Mouse (Mus musculus) cerebellum, postnatal 4 days (tissue): ENCODE results near the gene Pfn1.

Experiments used
- DNase-seq, 2 experiments: peaks; one replicate each; pipeline ENCODE4 v3.0.0; 2022; ENCODE audit warnings: low spot score in 2 of 2, mixed read lengths in 1 of 2

Gene Pfn1

GRCm38 (mm10) chr11:70637764-70638163, 16.7 kb downstream of the Pfn1 start:
- DNase-seq, result no peak

GRCm38 (mm10) chr11:70635601-70636000, 18.8 kb downstream of the Pfn1 start:
- no peak for DNase-seq

DNA sequence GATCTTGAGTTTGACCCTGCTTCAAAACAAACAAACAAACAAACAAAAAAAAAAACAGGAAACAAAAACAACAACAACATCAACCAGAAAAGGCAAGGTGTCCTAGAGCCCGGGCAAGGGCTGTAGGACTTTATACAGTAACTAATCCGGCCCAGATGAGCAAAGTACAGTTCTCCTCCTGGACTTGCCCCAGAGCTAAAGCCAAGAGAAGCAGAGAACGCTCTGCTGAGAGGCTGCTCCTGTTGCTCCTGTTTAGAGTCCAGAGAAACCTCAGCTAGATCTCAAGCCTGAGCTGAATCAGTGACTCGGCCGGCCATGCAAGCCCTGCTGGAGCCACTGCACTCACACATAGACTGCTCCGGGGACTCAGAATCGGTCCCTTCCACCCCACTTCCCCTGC, 24.3 kb downstream of the Pfn1 start:
- no peak for DNase-seq

GRCm38 (mm10) chr11:70629557-70629956, 24.9 kb downstream of the Pfn1 start:
- no peak for DNase-seq

GRCm38 (mm10) chr11:70628431-70628830, 26.0 kb downstream of the Pfn1 start:
- DNase-seq, result no peak

- DNase-seq, result no peak
Observed at GRCm38 (mm10) chr11:70626877-70627276, 27.6 kb downstream of the Pfn1 start.

GRCm38 (mm10) chr11:70625473-70625872, 29.0 kb downstream of the Pfn1 start:
- DNase-seq, result peak in 1 of 2 experiments; percentile 50

DNA sequence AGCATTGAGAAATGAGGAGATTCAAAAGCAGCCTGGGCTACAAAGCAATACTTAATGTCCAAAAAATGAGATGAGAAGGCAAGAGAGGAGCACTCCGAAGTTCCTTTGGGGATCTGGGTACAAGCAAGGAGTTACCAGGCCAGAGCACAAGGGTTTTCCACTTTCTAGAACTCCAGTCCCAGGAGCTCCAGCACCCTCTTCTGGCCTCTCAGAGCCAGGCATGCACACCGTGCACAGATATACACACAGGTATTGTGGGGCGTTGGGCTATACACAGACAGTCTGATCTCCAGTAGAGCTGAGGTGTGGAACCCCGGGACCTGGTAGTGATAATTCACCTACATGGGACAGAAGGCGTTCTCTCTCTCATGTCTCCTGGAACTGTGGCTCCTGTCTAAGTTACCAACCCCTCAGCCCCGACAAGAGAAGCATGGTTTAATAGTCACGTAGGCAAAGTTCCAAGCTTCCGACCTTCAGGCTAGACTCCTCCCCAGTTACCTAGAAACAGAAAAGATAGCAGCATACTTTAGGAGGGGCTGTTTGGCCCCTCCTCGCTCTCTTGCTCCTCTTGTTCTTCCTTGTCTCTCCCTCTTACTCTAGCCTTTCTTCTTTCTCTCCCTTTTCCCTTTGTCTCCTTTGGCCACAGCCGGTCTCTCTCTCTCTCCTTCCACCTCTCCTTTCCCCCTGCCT, 31.2 kb downstream of the Pfn1 start:
- no peak for DNase-seq

DNA sequence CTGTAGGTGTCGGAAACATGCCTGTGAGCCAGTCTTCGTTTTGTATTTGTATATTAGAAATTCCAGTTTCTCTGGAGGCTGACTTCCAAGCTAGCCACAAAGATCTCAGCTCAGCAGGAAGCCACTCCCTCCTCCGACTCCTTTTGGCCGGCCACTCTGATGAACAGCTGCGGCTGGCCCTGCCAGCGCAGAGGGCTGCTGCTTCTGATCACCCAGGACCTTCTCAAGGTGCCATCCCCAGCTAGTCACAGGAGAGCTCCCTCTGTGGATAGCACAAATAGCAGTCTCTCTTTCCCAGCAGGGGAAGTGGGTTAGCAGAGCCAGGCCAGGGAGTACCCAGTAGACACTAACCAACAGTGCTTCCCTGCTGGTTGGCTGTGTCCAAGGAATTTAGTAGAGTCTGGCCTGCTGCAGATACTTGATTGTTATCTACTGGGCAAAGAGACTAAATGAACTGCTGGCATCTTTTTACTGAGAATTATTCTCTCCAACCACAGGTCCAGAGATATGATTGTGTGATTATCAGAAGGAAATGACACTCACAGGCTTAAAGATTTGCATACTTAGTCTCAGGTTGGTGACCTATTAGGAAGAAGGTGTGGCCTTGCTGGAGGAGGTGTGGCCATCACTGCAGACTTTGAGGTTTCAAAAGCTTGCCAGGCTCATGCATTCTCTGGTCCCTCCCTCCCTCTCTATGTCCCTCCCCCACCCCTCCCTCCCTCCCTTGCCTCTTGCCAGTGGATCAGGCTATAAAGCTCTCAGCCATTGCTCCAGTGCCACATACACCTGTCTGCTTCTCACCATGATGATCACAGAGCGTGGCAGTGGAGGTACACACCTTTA, 32.3 kb downstream of the Pfn1 start:
- DNase-seq, result no peak

GRCm38 (mm10) chr11:70619101-70619500, 35.3 kb downstream of the Pfn1 start, which contains the start of gene Chrne:
Gene Chrne (minus strand): TSS chr11:70619216.
- no peak for DNase-seq

DNA sequence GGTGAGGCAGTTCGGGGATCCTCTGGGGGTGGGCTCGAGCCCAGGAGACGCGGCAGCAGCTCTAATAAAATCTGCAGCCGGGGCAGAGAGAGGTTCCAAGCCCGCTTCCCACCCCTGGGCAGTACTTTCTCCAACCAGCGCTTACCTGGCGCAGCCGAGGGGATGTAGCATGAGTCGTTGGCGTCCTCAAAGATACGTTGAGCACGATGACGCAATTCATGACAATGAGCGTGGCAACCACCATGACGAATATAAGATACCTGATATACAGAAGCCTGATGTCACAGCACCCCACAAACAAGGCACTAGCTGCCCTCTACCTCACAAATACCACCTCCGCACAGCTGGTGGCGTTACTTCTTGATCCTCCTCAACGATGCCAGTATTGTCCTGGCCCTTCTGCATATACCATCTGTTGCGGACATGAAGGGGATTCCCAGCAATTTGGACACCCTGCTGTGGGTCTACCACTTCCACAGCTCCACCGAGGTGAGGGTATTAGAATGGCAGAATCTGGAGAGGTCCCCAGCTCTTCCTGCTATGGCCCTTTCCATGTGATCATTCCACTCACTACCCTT, 38.8 kb downstream of the Pfn1 start, which contains the start of gene 4930544D05Rik:
Gene 4930544D05Rik (plus strand): TSS at position 333 of the 578 bp plus-strand sequence.
- no peak for DNase-seq

- no peak for DNase-seq
Observed at GRCm38 (mm10) chr11:70615074-70615473, 39.4 kb downstream of the Pfn1 start.

GRCm38 (mm10) chr11:70612505-70612904, 41.9 kb downstream of the Pfn1 start:
- DNase-seq, result no peak

- no peak for DNase-seq
Observed at GRCm38 (mm10) chr11:70610752-70611151, 43.7 kb downstream of the Pfn1 start.

DNA sequence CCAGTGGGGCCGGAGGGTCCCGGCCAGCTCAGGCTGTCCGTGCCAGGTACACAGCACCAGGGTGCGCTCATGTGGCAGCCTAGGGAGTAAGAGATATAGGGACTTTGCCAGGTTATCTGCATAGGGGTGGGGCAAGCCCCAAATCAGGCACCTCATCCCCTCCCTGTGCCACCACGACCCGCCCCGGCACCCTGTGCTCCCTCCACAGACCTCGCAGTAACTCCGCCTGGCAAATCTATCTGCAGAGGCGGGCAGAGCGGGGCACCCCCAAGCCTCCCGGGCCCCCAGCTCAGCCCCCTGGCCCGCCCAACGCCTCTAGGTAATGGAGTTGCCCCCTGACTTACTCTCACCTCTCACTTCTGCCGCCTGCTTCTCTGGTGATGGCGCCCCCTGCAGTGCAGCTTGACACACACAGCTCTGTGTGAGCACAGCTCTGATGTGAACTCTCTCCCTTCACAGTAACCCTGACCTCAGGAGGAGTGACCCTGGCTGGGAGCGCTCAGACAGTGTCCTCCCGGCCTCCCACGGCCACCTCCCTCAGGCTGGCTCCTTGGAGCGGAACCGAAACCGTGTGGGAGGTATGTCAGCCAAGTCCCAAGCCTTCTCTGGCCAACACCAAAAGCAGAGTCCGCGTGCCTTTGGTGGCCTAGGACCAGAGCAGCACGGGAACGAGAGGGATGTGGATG, 45.9 kb downstream of the Pfn1 start:
- no peak for DNase-seq

- no peak for DNase-seq
Observed at GRCm38 (mm10) chr11:70607611-70608010, 46.8 kb downstream of the Pfn1 start.

DNA sequence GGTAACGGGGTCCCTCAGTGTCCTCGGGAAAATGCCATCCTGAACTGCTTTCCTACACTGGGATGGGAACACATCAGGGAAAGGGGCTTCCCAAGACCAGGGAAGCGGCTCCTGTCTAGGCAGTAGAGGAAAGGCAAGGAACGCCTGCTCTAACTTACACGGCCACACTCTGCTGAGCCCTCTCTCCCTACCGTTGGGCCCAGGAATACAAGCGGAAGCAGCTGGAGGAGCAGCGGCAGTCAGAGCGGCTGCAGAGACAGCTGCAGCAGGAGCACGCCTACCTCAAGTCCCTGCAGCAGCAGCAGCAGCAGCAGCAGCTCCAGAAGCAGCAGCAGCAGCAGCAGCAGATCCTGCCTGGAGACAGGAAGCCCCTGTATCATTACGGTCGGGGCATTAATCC, 47.7 kb downstream of the Pfn1 start:
- DNase-seq, result no peak

GRCm38 (mm10) chr11:70605024-70605566, 49.3 kb downstream of the Pfn1 start:
- DNase-seq, result peak; percentile 60 to 80
